ENCODE assay signal across 23 mouse cellular contexts in genomic region chr6:53313604-53314003, GRCm38 (mm10). TPM values are rescaled to one million over a fixed set of nuclear protein-coding genes. Genes with fewer than 3 reads are reported as not detected.
DNase-seq lines count a peak whose midpoint lies in the region; ATAC-seq and TF ChIP-seq lines count a peak whose summit lies in the region.
"Had no signal": no experiment of that assay in that cellular context is flagged by ENCODE, and none has a peak within 500 bp of the region (broad histone marks: within the 10 kb centered on the region; RNA-seq: fewer than 3 reads in every experiment).

No protein-coding gene starts in this region.

- H3K4me2 ChIP-seq in forebrain, embryonic 12.5 days, result no peak overlapping the region
- H3K4me2 ChIP-seq in heart, embryonic 11.5 days, result no peak overlapping the region
- no peak overlapping the region for H3K4me2 ChIP-seq in limb, embryonic 12.5 days
- no peak overlapping the region for H3K4me2 ChIP-seq in CH12.LX (ENCODE audit: insufficient read depth, low read depth, poor library complexity, severe bottlenecking)

- 0 out of 2 replicates have a peak overlapping the region, but pooled peaks have one; percentile 11 for H3K27ac ChIP-seq in forebrain, embryonic 10.5 days
- no peak overlapping the region for H3K27ac ChIP-seq in forebrain, embryonic 12.5 days
- no peak overlapping the region for H3K27ac ChIP-seq in heart, embryonic 11.5 days (ENCODE audit: low read depth, low read length)
- 0 out of 2 replicates have a peak overlapping the region, but pooled peaks have one; percentile 8 for H3K27ac ChIP-seq in limb, embryonic 12.5 days
- no peak overlapping the region; the same call in 1 of the 2 replicates for H3K27ac ChIP-seq in limb, embryonic 10.5 days
- H3K27ac ChIP-seq in CH12.LX (ENCODE audit: insufficient read depth, low read depth), result no peak overlapping the region

- no peak overlapping the region for H3K4me3 ChIP-seq in forebrain, embryonic 10.5 days
- H3K4me3 ChIP-seq in forebrain, embryonic 12.5 days (replicated peaks), result no peak overlapping the region
- no peak overlapping the region for H3K4me3 ChIP-seq in heart, embryonic 11.5 days (ENCODE audit: low read depth, low read length)
- no peak overlapping the region for H3K4me3 ChIP-seq in limb, embryonic 12.5 days (replicated peaks)
- no peak overlapping the region for H3K4me3 ChIP-seq in limb, embryonic 10.5 days
- no peak overlapping the region for H3K4me3 ChIP-seq in CH12.LX (replicated peaks in 1 of 3; ENCODE audit: low read depth in 2 of 3, low read length in 2 of 3, poor library complexity in 1 of 3)

- H3K4me1 ChIP-seq in forebrain, embryonic 10.5 days, result peaks cover 30% of the 10 kb centered on the region
- H3K4me1 ChIP-seq in forebrain, embryonic 12.5 days, result peaks cover 9% of the 10 kb centered on the region
- H3K4me1 ChIP-seq in heart, embryonic 11.5 days (ENCODE audit: control insufficient read depth, insufficient read depth, low read length), result peaks cover 13% of the 10 kb centered on the region
- H3K4me1 ChIP-seq in limb, embryonic 12.5 days (replicated peaks), result peaks cover 48% of the 10 kb centered on the region
- H3K4me1 ChIP-seq in limb, embryonic 10.5 days, result peaks cover 51% of the 10 kb centered on the region
- H3K4me1 ChIP-seq in CH12.LX (ENCODE audit: control insufficient read depth in 1 of 2, insufficient read depth in 2 of 2), result peaks cover 0 to 5% of the 10 kb centered on the region in 2 experiments; a peak in 1 of 4 replicates

- in situ Hi-C loops in CH12.LX (cut with MboI; ENCODE audit: low pct_ligation_motif_present, low pct_unique_long_range_greater_than_20kb, low sequenced_read_pairs), result no loop called here

- ATAC-seq in forebrain, embryonic 12.5 days (ENCODE audit: low FRiP score), result no peak
- ATAC-seq in heart, embryonic 11.5 days (replicated peaks; ENCODE audit: insufficient number of reproducible peaks, low FRiP score, low TSS enrichment), result no peak
- no peak for ATAC-seq in limb, embryonic 12.5 days (ENCODE audit: insufficient number of reproducible peaks, insufficient read depth, low FRiP score, low TSS enrichment, low read depth)
- ATAC-seq: activated CD4-positive, CD25-positive, alpha-beta regulatory T cell, adult 4 months; CD4-positive, CD25-positive, alpha-beta regulatory T cell, adult 4 months; Patski had no signal

- DNase-seq in forebrain, embryonic 10.5 days (ENCODE audit: extremely low spot score, low spot score), result no peak
- peak; percentile 50 for DNase-seq in heart, adult 11 months
- DNase-seq in limb, embryonic 10.5 days (ENCODE audit: low spot score), result no peak
- peak; percentile 10 for DNase-seq in CH12.LX (ENCODE audit: extremely low read depth)
- DNase-seq in left cerebral cortex, adult 9 months (ENCODE audit: low spot score in 2 of 2), result no peak
- DNase-seq: adrenal gland, adult 2 months; adrenal gland, adult 8-10 months; adrenal gland, postnatal 10 days; adrenal gland, postnatal 14 days; adrenal gland, postnatal 25 days; adrenal gland, postnatal 36 days; B cell, adult 2 months; cerebellum, adult 11 months; cerebellum, adult 11-12 months; cerebellum, adult 18-20 months had no signal

- H3K9me3 ChIP-seq in forebrain, embryonic 10.5 days, result no peaks in the 10 kb centered on the region
- no peaks in the 10 kb centered on the region for H3K9me3 ChIP-seq in forebrain, embryonic 12.5 days
- H3K9me3 ChIP-seq in heart, embryonic 11.5 days (replicated peaks; ENCODE audit: control insufficient read depth, low read length), result no peaks in the 10 kb centered on the region
- H3K9me3 ChIP-seq in limb, embryonic 12.5 days, result no peaks in the 10 kb centered on the region
- H3K9me3 ChIP-seq in limb, embryonic 10.5 days (replicated peaks), result no peaks in the 10 kb centered on the region
- H3K9me3 ChIP-seq in CH12.LX (replicated peaks; ENCODE audit: low read length), result no peaks in the 10 kb centered on the region

- no peak for TF ChIP-seq CTCF in CH12.LX (conservative IDR thresholded peaks at IDR 0.05 in 1 of 2, IDR thresholded peaks at IDR 0.05 in 1 of 2; ENCODE audit: low read depth in 2 of 2, low read length in 2 of 2)

- dilution Hi-C loops in CH12.LX (cut with MboI; ENCODE audit: extremely low pct_ligation_motif_present, extremely low pct_unique_long_range_greater_than_20kb, low sequenced_read_pairs), result no loop called here

- no peak for TF ChIP-seq POLR2A in CH12.LX (IDR thresholded peaks at IDR 0.05; ENCODE audit: low read depth, low read length)

- H3K27me3 ChIP-seq in forebrain, embryonic 10.5 days (ENCODE audit: poor library complexity, severe bottlenecking), result no peaks in the 10 kb centered on the region
- H3K27me3 ChIP-seq in forebrain, embryonic 12.5 days, result no peaks in the 10 kb centered on the region
- H3K27me3 ChIP-seq in heart, embryonic 11.5 days (ENCODE audit: control insufficient read depth, insufficient read depth, low read length), result no peaks in the 10 kb centered on the region
- no peaks in the 10 kb centered on the region for H3K27me3 ChIP-seq in limb, embryonic 12.5 days
- H3K27me3 ChIP-seq in limb, embryonic 10.5 days (ENCODE audit: low read depth, poor library complexity, severe bottlenecking), result no peaks in the 10 kb centered on the region
- no peaks in the 10 kb centered on the region for H3K27me3 ChIP-seq in CH12.LX (replicated peaks)
- H3K27me3 ChIP-seq: Patski had no signal

- WGBS in forebrain, embryonic 10.5 days, result 92% methylated on average over 6 of the region's 6 CpGs
- 81% methylated on average over 6 of the region's 6 CpGs for WGBS in forebrain, embryonic 12.5 days
- 82% methylated on average over 6 of the region's 6 CpGs for WGBS in heart, embryonic 11.5 days (ENCODE audit: insufficient replicate concordance)
- 77% methylated on average over 6 of the region's 6 CpGs for WGBS in limb, embryonic 12.5 days
- 89% methylated on average over 6 of the region's 6 CpGs for WGBS in limb, embryonic 10.5 days

- H3K79me2 ChIP-seq in CH12.LX (replicated peaks; ENCODE audit: control insufficient read depth, extremely low read depth, insufficient read depth, poor library complexity, severe bottlenecking), result no peaks in the 10 kb centered on the region

- H3K36me3 ChIP-seq in forebrain, embryonic 10.5 days (replicated peaks), result no peaks in the 10 kb centered on the region
- no peaks in the 10 kb centered on the region for H3K36me3 ChIP-seq in forebrain, embryonic 12.5 days (replicated peaks)
- H3K36me3 ChIP-seq in heart, embryonic 11.5 days (ENCODE audit: control insufficient read depth, insufficient read depth, low read length), result no peaks in the 10 kb centered on the region
- H3K36me3 ChIP-seq in limb, embryonic 12.5 days, result no peaks in the 10 kb centered on the region
- H3K36me3 ChIP-seq in limb, embryonic 10.5 days, result no peaks in the 10 kb centered on the region
- no peaks in the 10 kb centered on the region for H3K36me3 ChIP-seq in CH12.LX (replicated peaks in 1 of 2; ENCODE audit: control insufficient read depth in 1 of 2, insufficient read depth in 1 of 2, low read length in 1 of 2)
- H3K36me3 ChIP-seq: G1E had no signal

- peak; percentile 65; the same call in 1 of the 2 replicates for TF ChIP-seq EP300 in CH12.LX (IDR thresholded peaks at IDR 0.05; ENCODE audit: low read length)

- no peak for TF ChIP-seq RAD21 in CH12.LX (IDR thresholded peaks at IDR 0.05; ENCODE audit: low read depth, low read length)

- H3K9ac ChIP-seq in forebrain, embryonic 12.5 days, result no peak overlapping the region
- H3K9ac ChIP-seq in heart, embryonic 11.5 days (ENCODE audit: low read depth, low read length), result no peak overlapping the region
- no peak overlapping the region for H3K9ac ChIP-seq in limb, embryonic 12.5 days (replicated peaks)
- no peak overlapping the region for H3K9ac ChIP-seq in CH12.LX (ENCODE audit: insufficient read depth, low read depth)

TF ChIP-seq in CH12.LX, 34 proteins besides CTCF, POLR2A, EP300 and RAD21:
- no peak for TF ChIP-seq MYC (IDR thresholded peaks at IDR 0.05; ENCODE audit: low read depth, low read length)
- TF ChIP-seq IRF4 (IDR thresholded peaks at IDR 0.05; ENCODE audit: low read depth, low read length), result peak; percentile 31; the same call in 1 of the 2 replicates
- TF ChIP-seq ZNF384 (IDR thresholded peaks at IDR 0.05; ENCODE audit: low read depth, low read length), result peak; percentile 73
TF ChIP-seq in CH12.LX: peak in this region for 2.

RNA-seq across cellular contexts. Expression of gene Creb5, which starts 26.5 kb away (rescaled TPM):
- 22.9 and 24.5 TPM in 2 replicates for polyA plus RNA-seq in forebrain, embryonic 10.5 days (2016; fragmentation: Nextera tagmentation; extraction: Ambion mirVana)
- 30.8 and 38.9 TPM in 2 replicates for polyA plus RNA-seq in forebrain, embryonic 12.5 days (2016; fragmentation: Nextera tagmentation; extraction: Ambion mirVana)
- polyA plus RNA-seq in heart, embryonic 11.5 days (2014; fragmentation: Nextera tagmentation; extraction: Ambion mirVana), result 26.1 and 30.3 TPM in 2 replicates
- polyA plus RNA-seq in limb, embryonic 12.5 days (2016; fragmentation: Nextera tagmentation; extraction: Ambion mirVana), result 60.5 and 84.2 TPM in 2 replicates
- polyA plus RNA-seq in limb, embryonic 10.5 days (2016; fragmentation: Nextera tagmentation; extraction: Ambion mirVana), result 5.3 and 12.1 TPM in 2 replicates
- total RNA-seq in CH12.LX (2012; rRNA removed) (2.1 TPM in 2 replicates), CH12.LX (2014; rRNA removed) (0.36 and 0.68 TPM in 2 replicates)
- 0.71 and 0.86 TPM in 2 replicates for polyA plus RNA-seq in CH12.LX (2012; ENCODE audit: insufficient read length, low read depth)
- total RNA-seq: MEL had no signal
- polyA plus RNA-seq: CD4-positive, CD25-positive, alpha-beta regulatory T cell, adult 4 months; G1E had no signal

Comparison
In these comparisons a context has a peak if more than half of its experiments do, and no peak if none do; other contexts are left out.
1. H3K27ac ChIP-seq: peak in forebrain, embryonic 10.5 days (single experiment) and limb, embryonic 12.5 days (single experiment); none in forebrain, embryonic 12.5 days (single experiment), heart, embryonic 11.5 days (single experiment), limb, embryonic 10.5 days (single experiment) and CH12.LX (single experiment).
2. DNase-seq: peak in heart, adult 11 months (single experiment) and CH12.LX (single experiment); none in forebrain, embryonic 10.5 days (single experiment), limb, embryonic 10.5 days (single experiment) and left cerebral cortex, adult 9 months (0 of 2).